Comparison of ENCODE assay signal across 16 mouse cellular contexts in genomic region chr10:122777436-122777835, GRCm38 (mm10).
"Had no signal": no experiment of that assay in that cellular context is flagged by ENCODE, and none has a peak within 500 bp of the region (broad histone marks: within the 10 kb centered on the region; RNA-seq: fewer than 3 reads in every experiment).

No protein-coding gene starts in this region.

- DNase-seq: kidney, adult 18-20 months; kidney, adult 9 months; kidney, postnatal 14 days; kidney, postnatal 4 days; lung, adult 18-20 months; thymus, postnatal 36 days had no signal

- H3K9ac ChIP-seq: limb, embryonic 13.5 days; liver, embryonic 12.5 days; liver, embryonic 15.5 days; lung, embryonic 15.5 days; midbrain, embryonic 13.5 days had no signal

- H3K27ac ChIP-seq: limb, embryonic 10.5 days; limb, embryonic 13.5 days; liver, embryonic 12.5 days; liver, embryonic 15.5 days; lung, embryonic 15.5 days; macrophage; midbrain, embryonic 10.5 days; midbrain, embryonic 13.5 days had no signal

- H3K9me3 ChIP-seq: limb, embryonic 10.5 days; limb, embryonic 13.5 days; liver, embryonic 12.5 days; liver, embryonic 15.5 days; lung, embryonic 15.5 days; midbrain, embryonic 13.5 days had no signal

- H3K36me3 ChIP-seq: limb, embryonic 10.5 days; limb, embryonic 13.5 days; liver, embryonic 12.5 days; liver, embryonic 15.5 days; lung, embryonic 15.5 days; midbrain, embryonic 10.5 days; midbrain, embryonic 13.5 days had no signal

- H3K4me3 ChIP-seq: limb, embryonic 10.5 days; limb, embryonic 13.5 days; liver, embryonic 12.5 days; liver, embryonic 15.5 days; lung, embryonic 15.5 days; midbrain, embryonic 10.5 days; midbrain, embryonic 13.5 days; myocyte had no signal

- H3K4me1 ChIP-seq: liver, embryonic 15.5 days had no signal

- H3K4me2 ChIP-seq: limb, embryonic 13.5 days; liver, embryonic 12.5 days; liver, embryonic 15.5 days; lung, embryonic 15.5 days; midbrain, embryonic 13.5 days had no signal

- H3K27me3 ChIP-seq: limb, embryonic 13.5 days; liver, embryonic 12.5 days; liver, embryonic 15.5 days; lung, embryonic 15.5 days had no signal

- ATAC-seq: midbrain, embryonic 13.5 days; midbrain, embryonic 16.5 days had no signal
